Mouse (Mus musculus) cerebellum, adult 8-10 months (tissue): ENCODE measurements around the gene Dntt.

Experiments
- DNase-seq: peaks from one replicate; pipeline ENCODE4 v3.0.0; 2022

The Dntt gene

DNA sequence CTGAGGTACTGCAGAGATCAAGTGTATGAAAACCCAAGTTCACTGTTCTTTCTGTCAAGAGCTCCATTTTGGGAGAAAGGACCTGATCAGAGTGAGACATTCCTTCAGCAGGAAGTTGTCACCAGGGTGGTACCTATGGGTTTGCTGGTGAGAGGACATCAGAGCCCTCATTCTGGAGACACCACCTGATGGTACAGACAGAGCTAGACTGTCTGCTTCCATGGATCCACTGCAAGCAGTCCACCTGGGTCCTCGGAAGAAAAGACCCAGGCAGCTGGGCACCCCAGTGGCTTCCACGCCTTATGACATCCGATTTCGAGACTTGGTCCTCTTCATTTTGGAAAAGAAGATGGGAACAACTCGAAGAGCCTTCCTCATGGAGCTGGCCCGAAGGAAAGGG is at the start of gene Dntt:
Dntt (plus strand) TSS at position 57 of the 400 bp plus-strand sequence.
- DNase-seq = no peak

DNA sequence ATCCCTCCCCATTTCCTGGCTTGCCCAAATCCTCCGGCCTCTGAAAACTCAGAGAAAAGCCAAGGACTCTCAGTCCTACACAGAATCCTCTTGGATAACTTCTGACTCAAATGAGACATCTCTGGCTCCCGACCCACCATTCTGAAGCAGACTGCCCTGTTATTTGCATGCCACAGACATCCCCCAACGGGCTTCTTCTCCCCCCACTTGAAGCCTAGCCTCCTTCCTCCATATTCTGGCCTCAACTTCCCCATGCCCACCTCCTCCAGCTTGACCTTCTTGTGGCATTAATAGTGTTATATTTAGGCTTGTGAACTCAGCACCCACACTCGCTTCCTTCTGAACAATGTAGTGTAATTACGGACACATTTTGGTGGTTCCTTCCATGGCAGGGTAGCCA is 48.4 kb upstream of the Dntt start:
- no peak for DNase-seq

DNA sequence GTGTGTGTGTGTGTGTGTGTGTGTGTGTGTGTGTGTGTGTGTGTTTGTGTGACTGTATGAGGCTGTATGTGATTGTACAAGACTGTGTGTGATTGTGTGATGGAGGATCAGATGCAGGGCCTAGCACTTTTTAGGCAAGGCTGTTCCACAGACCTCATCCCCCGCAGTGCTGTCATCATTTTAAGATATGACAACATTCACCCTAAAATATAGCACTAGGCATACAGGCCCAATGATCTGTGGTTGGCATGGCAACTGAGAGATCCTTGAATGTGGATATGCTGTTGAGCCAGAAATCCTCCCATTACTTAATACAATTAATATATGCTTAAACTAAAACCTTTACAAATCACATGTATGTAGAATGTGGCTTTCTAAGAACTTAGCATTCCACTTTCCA is 44.5 kb upstream of the Dntt start:
- no peak for DNase-seq

DNA sequence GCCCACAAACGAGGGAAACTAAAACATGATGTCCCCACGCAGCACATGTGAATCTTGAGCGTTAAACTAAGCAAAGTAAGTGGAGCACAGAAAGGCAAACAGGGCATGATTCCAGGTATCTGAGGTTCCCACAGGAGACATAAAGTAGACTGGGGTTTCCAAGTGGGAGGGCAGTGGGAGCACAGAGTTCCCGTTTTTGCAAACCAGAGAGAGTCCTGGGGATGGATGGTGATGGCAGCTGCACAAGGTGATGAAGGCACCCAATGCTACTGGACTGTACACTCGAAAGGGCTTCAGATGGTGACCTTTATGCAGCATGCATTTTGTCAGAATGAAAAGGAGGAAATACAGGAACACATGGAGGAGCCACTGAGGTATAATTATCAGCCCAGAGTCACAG is 40.2 kb upstream of the Dntt start:
- DNase-seq = no peak

DNA sequence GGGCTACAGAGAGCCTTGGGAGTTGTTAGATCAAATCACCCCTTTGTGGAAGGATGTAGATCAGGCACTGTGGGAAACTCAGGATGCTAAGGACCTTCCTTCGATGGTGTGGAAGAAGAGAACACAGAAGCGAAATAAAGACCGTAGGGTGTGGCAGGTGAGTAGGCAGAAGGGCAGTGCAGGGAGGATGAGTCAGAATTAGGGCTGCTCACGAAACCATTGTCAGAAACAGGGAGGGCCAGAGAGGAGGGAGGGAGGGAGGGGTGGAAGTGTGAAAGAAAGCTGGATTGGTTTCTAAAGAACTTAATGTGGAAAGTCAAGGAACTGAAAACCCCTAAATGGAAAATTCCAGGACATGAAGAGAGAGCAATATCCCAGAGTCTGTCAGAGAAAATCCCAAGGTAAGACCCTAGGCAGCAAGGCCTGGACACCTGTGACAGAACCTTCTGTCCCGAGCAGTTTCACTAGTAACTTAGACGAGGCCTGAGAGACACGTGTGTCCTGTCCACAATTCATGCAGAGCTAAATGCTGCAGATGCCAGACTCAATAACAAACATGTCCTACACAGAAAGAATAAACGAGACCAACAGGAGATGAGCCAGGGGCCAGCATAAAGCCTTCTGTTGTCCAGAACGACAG is 39.0 kb upstream of the Dntt start:
- DNase-seq = no peak

DNA sequence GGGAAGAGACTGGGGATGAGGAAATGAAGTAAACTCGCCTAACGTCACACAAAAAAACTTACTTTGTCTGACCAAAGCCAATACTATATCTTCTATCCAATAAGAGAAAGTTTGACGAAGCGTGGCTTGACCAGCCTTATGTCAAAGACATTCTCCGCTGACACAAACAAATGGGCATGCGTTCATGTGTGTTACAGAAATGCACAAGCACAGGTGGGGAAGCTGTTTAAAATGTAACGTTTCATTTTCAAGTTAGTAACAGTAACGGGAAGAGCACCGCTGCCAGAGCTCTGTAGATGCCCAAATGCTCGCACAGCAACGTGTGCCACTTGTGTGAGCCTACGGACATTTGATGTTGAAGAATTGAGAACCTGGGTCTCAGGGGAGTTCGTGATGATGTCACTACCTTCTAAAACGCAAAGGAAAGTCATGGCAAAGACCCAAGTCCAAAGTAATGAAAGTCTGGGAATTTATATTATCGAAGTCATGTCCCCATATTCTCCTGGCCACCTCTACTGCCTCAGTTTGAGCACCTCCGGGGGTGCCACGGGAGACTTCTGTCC is 38.2 kb upstream of the Dntt start:
- DNase-seq = no peak

DNA sequence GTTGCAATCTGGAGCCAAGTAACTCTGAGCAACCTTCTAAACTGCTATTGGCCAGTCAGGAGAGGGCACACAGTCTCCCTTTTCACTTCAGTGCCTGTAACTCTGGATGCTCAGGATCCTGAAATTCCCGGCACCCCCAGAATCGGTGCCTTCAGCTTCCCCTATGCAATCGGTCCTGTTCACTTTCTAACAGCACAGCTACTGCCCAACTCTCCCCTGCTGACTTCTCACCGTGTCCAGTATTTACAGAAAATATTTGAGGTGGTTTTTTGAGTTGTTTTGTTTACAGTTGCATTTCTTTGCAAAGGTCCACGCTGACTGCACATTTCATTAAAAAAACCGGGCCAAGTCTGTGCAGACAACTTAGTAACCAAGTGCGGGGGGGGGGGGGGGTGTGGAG is 37.4 kb upstream of the Dntt start:
- DNase-seq = no peak

DNA sequence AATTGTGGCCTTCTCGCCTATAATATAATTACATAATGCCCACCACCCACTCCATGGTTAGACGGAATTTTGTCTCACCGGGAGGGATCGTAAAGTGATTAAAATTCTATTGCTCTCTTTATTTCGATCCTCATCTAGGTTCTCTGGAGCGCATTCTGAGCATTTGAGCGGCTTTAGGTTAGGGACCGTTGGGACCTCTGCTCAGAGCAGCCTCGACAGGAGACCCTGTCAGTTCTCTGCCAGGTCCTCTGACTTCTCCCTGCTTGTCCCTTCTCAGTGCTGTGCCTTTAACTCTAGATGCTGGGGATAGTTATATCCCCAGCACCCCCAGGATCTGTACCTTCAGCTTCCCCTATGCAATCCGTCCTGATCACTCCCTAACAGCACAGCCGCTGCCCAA is 37.0 kb upstream of the Dntt start:
- no peak for DNase-seq

DNA sequence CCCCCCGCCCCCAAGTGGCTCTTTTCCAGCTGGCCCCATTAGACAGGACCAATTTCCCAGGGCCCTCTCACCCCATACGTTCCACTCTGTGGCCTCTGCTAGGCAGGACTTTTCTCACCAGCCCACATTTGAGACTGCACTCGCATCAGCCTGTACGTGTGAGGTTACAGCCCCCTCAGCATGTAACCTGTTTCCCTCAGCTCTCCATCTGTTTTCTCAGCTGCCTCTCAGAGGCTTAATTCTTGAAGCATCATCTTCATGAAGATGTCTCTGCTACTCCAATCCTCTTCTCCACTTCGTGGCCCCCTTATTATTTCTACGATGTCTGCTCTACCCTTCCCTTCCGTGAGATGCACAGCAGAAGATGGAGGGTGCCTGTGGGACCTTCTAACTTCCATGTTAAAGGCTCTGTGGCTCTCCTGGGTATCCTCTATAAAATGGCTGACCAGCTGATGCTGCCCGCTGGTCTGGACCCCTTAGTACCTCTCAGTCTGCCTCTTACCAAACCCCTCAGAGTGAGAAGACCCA is 36.5 kb upstream of the Dntt start:
- no peak for DNase-seq

DNA sequence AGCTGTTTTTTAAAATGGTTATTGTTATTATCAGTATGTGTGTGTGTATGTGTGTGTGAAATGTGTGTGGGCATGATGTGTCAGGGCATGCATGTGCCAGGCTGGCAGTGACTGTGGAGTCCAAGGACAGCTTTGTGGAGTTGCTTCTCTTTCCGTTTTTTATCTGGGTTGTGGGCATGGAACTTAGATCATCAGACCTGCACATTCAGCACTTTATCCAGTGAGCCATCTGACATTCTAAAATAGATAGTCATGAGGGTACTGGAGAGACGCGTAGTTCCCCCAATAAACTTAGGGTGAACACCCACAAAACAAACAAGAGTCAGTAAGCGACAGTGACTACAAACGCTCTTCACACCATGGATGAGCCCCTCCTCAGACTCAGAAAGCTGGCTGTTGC is 35.7 kb upstream of the Dntt start:
- no peak for DNase-seq

DNA sequence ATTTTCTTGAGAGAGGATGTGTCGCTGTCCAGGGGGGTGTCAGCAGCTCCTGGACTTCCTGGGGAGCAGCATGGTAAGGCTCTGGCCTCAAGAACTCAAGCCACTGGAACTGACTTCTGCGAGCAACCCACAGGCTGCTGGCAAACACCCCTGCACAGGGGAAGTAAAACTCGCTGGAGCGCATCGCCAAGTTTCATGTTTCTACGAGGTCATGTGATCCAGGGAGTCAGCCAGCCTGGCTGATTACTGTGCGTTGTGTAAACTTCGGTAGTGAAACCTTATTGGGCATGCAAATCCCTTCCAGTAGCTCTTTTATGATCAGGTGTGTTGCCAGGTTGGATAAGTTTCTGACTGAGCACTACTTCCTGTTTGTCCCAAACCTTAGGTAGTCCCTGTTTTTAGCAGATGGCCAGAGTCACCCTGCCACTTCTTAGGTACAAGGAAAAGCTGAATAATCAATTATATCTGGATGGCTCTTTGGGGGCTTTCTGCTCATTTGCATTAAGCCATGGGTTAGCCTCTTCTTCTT is 35.0 kb upstream of the Dntt start, which contains the start of gene Blnk:
Blnk (minus strand) TSS at position 479 of the 529 bp plus-strand sequence.
- no peak for DNase-seq

DNA sequence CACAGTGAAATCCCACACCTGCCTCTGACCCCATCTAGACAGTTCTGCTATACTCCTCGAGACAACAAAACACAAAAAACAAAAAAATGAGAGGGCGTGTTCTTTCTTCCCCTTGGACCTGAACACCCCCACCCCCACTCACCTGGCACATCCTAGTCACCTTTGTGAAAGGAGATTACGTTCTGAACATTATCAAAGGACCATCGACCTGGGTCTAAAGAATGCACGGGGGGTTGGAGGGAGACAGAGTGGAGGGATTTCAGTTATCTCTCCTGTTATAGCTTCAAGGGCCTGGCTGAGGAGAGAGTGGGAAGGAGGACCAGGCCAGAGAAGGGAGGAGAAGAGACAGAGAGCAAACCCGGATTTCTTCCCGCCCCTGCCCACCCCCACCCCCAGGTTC is 34.2 kb upstream of the Dntt start:
- DNase-seq = no peak

DNA sequence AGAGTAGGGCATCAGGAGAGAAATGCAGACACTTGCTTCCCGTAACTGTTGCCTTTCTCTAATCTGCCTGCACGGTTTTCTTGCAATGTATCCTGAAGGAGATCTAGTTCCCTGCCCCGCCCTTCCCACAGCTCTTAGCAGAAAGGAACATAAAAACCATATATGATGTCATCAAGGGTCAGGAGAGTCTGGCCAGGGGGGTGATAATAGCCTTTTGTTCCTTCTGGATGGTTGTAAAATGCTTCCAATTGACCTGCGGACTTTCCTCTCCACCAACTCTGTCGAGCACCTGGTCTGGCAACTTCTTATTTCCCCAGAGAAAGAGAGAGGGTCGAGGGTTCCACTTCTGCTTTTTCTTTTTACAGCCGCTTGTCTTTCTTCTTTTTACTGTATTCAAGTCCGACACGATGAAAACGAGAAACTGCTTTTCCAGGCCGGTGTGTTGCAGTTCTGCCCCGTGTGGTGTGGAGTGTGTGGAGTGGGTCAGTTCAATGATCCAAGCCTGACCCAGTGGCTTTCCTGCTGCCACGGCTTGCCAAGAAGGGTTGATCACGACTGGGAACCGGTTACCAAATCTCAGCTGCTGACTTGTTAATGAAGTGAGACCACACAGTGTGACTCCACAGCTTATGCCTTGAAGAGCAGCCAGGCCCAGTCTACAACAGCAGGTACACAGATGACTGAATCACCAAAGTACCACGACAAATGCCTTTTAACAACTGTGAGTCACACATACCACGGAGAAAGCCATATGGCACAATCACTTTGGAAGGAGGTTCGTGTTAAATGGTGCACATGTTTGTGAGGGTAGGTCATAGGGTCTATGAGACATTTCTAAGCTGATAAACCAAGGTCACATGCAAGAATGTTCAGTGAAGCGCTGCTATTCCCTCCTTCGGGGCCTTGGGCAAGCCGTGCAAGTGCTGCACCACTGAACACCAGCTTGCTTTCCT is 33.4 kb upstream of the Dntt start:
- no peak for DNase-seq

DNA sequence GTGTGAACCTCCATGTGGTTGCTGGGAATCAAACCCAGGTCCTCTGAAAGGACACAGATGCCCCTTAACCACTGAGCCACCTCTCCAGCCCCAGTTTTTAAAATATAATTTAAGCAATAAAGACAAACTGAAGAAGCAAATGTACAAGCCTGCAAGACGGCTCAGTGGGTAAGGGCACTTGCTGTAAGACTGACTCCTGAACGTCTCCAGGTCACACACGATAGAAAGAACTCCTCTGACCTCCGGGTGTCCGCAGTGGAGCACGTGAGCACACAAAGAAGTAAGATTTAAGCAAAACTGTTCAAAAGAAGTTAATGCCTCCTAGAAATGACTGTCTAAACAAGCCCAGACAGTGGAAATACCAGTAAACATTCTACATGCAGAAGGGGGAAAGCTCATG is 32.4 kb upstream of the Dntt start:
- DNase-seq = no peak

DNA sequence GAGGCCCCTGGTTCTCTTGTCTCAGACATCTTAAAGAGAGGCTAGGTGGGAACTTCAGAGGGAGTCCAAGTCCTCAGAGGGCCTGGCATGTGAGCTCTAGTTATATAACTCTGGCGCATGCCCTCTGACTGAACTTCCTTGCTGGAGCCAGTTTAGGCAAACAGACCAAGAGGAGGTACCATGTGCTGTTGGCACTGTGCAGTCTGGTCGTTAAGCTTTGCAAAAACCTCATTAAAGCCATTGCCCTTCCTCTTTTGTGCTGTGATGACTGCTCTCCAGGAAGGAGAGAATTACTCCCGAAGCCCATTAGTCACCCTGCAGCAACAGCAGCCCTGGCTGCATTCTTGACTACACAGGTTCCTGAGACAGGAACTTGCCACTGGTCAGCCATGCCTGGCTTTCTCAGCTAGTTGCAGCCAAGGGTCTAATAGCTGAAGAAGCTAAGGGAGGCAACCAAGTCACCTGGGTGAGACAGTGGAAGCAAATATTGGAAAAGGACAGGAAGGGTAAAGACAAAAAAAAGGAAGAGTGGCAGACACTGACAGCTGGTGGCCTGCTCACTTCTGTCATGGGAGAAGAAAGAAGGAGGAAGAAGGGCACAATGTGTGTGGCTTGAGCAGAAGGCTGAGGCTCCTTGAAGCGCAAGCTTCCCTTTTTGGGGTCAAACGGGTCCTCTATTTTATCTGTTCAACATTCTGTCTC is 30.5 kb upstream of the Dntt start:
- no peak for DNase-seq

DNA sequence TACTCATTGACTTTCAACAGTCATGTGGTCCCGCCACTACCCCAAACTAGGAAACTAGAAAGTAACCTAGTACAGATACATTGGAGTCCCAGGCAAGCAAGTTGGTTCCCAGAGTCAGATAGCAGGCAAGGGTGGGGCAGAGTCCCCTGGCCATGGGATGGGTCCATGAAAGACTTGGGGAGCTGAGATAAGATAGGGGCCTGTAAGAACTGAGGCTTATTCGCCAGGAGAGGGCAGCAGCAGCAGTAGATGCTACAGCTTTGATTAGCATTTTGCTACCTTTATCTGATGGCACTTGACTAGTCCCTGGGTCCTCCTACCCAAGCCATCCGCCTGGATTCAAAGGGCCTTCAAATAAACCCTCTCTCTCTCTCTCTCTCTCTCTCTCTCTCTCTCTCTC is 29.5 kb upstream of the Dntt start:
- no peak for DNase-seq

DNA sequence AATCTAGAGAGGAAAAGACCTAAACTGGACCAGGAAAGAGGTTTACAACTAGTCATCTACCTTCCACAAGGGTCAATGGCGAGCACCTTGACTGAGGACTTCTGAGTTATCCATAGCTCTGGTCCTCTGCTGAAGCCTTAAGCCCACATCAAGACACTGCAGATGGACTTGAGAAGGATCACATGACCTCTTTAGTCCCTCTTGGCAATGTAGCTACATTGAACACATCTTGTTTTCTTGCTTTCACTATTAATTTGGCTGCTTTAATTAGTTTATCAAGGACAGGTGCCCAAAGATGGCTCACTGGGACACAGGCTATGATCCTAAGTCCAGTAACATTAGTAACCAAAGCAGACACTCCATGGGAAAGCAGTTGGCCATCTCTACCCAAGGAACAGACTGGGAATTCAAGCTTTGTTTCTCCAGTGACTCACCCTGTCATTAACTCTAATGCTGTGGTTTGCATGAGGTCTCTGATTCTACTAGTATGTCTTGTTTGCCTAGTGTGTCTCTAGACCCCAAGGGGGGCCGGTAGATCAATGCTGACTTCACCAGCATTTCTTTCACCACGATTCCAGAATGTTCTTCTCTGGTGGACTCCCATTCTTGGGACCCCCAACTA is 25.3 kb upstream of the Dntt start:
- DNase-seq = no peak

DNA sequence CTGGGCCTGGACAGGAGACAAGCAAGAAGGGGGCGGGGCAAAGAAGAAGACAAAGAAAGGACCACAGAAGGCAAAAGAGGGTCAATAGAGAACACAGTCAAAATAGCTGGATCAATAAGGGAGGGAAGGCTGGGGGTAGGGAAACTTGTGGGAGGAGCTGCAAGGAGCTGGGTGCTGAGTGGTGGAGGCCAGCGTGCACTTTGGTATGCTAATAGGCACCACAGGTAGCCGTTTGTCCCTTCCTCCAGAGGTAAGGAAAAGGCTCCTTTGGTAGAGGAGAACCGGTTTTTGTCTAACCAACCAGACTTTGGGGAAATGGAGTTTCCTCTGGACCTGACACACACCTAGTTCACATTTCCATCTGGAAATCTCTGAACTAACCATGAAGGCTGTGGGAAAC is 22.5 kb upstream of the Dntt start:
- DNase-seq = no peak

DNA sequence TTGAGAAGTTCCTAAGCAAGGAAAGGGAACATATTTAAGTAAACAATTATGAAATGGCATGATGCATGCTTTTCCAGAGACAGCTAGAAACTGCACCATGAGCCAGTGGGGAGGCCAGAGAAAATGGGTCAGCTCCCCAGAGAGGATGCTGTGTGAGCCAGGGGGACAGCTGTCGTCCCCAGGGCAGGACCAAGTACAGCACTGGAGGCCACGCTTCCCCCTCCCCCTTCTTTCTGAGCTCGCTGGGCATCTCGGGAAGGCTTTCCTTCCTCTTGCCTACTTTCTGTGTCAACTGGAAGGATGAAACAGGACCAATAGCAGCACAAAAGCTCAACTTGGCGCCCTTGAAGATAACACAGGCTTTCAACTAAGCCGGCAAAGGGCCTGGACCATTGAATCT is 21.7 kb upstream of the Dntt start:
- DNase-seq = no peak

DNA sequence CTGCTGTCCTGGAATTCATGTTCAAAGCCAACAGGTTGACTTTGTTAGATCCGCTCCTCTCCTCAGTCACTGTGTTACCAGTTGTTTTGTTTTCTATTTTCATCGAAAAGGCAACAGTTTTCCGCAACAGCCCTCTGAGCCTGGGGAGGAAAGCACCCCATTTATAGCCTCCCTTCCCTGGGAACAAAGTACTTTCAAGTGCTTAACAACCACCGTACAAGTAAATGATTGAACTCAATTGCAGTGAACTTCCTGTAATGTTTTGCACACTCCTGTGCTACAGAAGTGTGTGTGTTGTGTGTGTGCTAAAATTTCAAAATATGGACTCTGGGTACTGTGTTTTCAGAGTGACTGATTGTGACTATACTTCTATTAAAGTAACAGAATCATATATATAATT is 21.3 kb upstream of the Dntt start:
- DNase-seq = no peak

DNA sequence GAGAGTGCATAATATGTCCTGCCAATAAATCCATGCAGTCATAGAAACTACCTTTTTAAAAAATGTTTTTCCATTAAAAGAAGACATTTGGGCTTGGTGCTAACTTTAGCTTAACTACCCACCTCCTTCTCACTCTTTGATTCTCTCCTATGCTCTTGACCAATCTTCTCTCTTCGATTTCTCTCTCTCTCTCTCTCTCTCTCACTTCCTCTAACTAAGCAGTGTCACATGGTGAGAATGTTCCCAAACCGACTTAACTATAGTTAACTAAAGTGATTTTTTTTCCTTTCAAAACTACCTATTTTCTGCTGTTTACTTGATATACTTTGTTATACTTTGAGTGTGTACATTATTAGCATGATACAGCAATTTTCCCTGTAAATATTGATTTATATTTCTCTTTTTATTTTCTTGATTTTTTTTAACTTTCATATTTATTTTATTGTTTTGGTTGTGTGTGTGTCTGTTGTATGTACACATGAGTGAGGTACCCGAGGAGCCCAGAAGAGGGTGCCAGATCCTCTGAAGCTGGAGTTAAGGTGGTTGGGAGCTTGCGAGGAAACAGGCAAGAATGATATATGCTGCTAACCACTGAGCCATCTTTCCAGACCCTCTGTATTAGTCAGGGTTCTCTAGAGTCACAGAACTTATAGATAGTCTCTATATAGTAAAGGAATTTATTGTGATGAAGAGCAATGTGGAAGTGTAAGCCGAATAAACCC is 20.2 kb upstream of the Dntt start:
- no peak for DNase-seq

DNA sequence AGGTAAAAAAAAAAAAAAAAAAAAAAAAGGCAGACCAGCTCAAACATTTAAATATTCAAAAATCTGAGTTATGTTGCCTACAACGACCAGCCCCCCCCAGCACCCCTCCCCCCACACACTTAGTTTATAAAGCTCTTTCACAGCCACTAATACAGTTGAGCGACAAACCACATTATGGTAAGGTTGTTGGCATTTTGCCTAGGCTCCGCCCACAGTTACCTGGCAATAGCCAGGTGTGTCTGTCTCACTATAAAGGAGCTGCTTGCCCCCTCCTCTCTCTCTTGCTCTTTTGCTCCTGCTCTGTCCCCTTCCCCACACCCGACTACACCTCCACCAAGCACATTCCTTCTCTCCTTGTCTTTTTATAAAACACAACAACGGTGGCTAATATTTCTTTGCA is 17.4 kb upstream of the Dntt start:
- DNase-seq = no peak
